Mouse (Mus musculus) small intestine, adult 2 months (tissue): Measurements from ENCODE around the gene Foxo6. TPM values are rescaled to one million over a fixed set of nuclear protein-coding genes. Genes with fewer than 3 reads are reported as not detected.

Source experiments
- H3K27ac ChIP-seq: fragments of 200-500 bp; 2 replicates; pipeline ENCODE4 v1.5.1; 2012; ENCODE audit warnings: low read depth, low read length, control low read depth, inconsistent platforms; ENCODE audit not compliant: insufficient read depth
- H3K27me3 ChIP-seq: fragments of 200-500 bp; 2 replicates; pipeline ENCODE4 v1.6.1; 2012; ENCODE audit warnings: mild to moderate bottlenecking, moderate library complexity, low read length, inconsistent platforms; ENCODE audit not compliant: control insufficient read depth, insufficient read depth
- H3K36me3 ChIP-seq: fragments of 200-500 bp; 2 replicates; pipeline ENCODE4 v1.6.1; 2012; ENCODE audit warnings: mild to moderate bottlenecking, low read length, control low read depth, inconsistent platforms; ENCODE audit not compliant: control insufficient read depth, insufficient read depth
- H3K4me1 ChIP-seq: fragments of 200-500 bp; 2 replicates; pipeline ENCODE4 v1.6.1; 2012; ENCODE audit warnings: low read length, inconsistent platforms, mixed read lengths; ENCODE audit not compliant: control insufficient read depth, insufficient read depth, insufficient read length
- H3K4me3 ChIP-seq: fragments of 200-500 bp; 2 replicates; pipeline ENCODE4 v1.5.1; 2012; ENCODE audit warnings: low read depth, mild to moderate bottlenecking, control low read depth, inconsistent platforms, low read length, moderate library complexity
- CTCF ChIP-seq: fragments of 200-500 bp; IDR thresholded peaks from 2 replicates; pipeline ENCODE4 v1.5.1; 2012; ENCODE audit warnings: low read depth, mild to moderate bottlenecking, control low read depth, inconsistent platforms, low read length, moderate library complexity, mixed read lengths; ENCODE audit not compliant: insufficient replicate concordance, insufficient read length; ENCODE audit errors: extremely low read depth
- POLR2A ChIP-seq: fragments of 200-500 bp; IDR thresholded peaks from 2 replicates; pipeline ENCODE4 v1.6.1; 2012; ENCODE audit warnings: low read depth, mild to moderate bottlenecking, control low read depth, inconsistent platforms, low read length, moderate library complexity
- WGBS: fragments of 180-500 bp; shearing (Covaris S2); methylation state at CpG from one replicate; pipeline ENCODE4 v1.1.7; 2018; 5-methylcytosine and 5-hydroxymethylcytosine counted together
- polyA plus RNA-seq: library from polyadenylated mRNA; depleted of rRNA; stranded (reverse); fragments of >200 nt; gene quantifications from 2 replicates; pipeline ENCODE4 v1.2.3, GENCODE M21; 2012

Gene Foxo6
- polyA plus RNA-seq, 1 experiment = 38.9 TPM

- 49% methylated on average over 1 of the region's 1 CpGs for WGBS
- no peak overlapping the region for H3K4me3 ChIP-seq
- TF ChIP-seq POLR2A (no peak), CTCF (peak; percentile 15; the same call in 1 of the 2 replicates)
- H3K4me1 ChIP-seq = peaks cover 23% of the 10 kb centered on the region
- H3K27ac ChIP-seq = no peak overlapping the region
- peaks cover 17% of the 10 kb centered on the region for H3K27me3 ChIP-seq
- no peaks in the 10 kb centered on the region for H3K36me3 ChIP-seq
Observed at GRCm38 (mm10) chr4:120284187-120284586, 3.0 kb downstream of the Foxo6 start.

DNA sequence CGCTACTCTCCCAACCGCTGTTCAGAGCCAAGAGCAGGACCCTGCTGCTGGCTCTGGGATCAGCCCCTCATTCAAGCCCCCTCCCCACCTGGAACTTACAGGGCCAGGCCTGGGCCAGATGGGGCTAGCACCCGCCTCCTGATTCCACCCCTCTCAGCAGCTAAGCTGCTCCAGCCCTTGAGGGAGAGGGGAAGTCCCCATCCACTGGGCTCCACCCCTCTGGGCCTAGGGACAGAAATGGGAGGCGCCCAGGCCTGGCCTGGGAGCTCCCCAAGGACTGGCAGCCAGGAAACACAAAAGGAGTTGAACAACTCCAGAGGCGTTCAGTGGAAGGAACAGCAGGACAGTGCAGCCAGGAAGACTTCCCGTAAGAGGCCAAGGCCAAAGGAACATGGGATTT is 4.0 kb downstream of the Foxo6 start:
- Histone ChIP-seq H3K4me3 (peak overlapping the region; percentile 59), H3K27ac (no peak overlapping the region; the same call in 1 of the 2 replicates), H3K27me3 (peaks cover 17% of the 10 kb centered on the region), H3K4me1 (peaks cover 23% of the 10 kb centered on the region), H3K36me3 (no peaks in the 10 kb centered on the region)
- WGBS = 0% methylated on average over 6 of the region's 6 CpGs
- TF ChIP-seq CTCF (no peak), POLR2A (no peak)

GRCm38 (mm10) chr4:120282568-120283091 is 4.5 kb downstream of the Foxo6 start:
- WGBS = under 1% methylated on average over 46 of the region's 47 CpGs

GRCm38 (mm10) chr4:120281011-120281410 is 6.1 kb downstream of the Foxo6 start:
- peaks cover 31% of the 10 kb centered on the region for H3K4me1 ChIP-seq
- 90% methylated on average over 3 of the region's 3 CpGs for WGBS
- H3K4me3 ChIP-seq = no peak overlapping the region
- H3K27me3 ChIP-seq = peaks cover 8% of the 10 kb centered on the region; the same call in 1 of the 2 replicates
- TF ChIP-seq POLR2A = no peak
- no peak for TF ChIP-seq CTCF
- H3K27ac ChIP-seq = no peak overlapping the region
- H3K36me3 ChIP-seq = no peaks in the 10 kb centered on the region

More at GRCm38 (mm10) chr4:120282568-120283091, 4.5 kb downstream of the Foxo6 start:
- Histone ChIP-seq H3K4me3 (peak overlapping the region; percentile 59), H3K36me3 (no peaks in the 10 kb centered on the region), H3K27ac (no peak overlapping the region), H3K27me3 (peaks cover 16% of the 10 kb centered on the region), H3K4me1 (peaks cover 25% of the 10 kb centered on the region)
- TF ChIP-seq CTCF = no peak

- Histone ChIP-seq H3K27ac (no peak overlapping the region), H3K4me3 (no peak overlapping the region), H3K27me3 (peaks cover 5% of the 10 kb centered on the region; the same call in 1 of the 2 replicates), H3K4me1 (peaks cover 35% of the 10 kb centered on the region), H3K36me3 (no peaks in the 10 kb centered on the region)
- TF ChIP-seq POLR2A (no peak), CTCF (no peak)
- 94% methylated on average over 12 of the region's 12 CpGs for WGBS
Observed at GRCm38 (mm10) chr4:120280432-120280831, 6.7 kb downstream of the Foxo6 start.

DNA sequence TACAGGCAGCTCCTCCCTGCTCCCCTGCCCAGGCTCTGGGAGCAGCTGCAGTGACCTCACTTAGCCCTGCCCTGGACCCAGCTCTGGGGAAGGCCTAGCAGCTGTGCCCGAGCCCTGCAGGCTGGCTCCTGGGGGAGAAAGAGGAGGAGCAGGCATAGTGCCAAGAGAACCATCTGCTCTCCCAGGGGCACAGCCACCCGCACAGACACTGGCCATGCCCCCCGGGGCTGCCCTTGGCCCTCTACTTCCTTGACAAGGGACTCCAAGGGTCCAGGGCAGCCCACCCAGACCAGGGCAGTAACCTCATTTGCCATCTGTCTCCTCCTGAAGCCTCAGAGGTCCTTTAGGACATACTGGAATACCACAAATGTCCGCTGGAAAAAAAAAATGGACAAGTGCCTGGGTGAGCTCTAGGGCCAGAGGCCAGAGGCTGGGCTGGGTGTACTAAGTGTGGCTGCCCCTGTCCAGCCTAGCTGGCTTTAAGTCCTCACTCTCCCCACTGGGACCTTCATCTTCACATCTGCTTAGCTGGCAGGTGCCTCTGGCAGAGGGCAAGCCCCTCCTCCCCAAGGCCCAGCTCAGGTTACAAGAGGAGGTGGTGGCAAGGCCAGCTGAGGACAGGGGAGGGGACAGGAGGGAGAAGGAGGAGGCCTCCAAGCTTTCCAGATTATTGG is 9.8 kb downstream of the Foxo6 start:
- H3K27ac ChIP-seq = no peak overlapping the region
- H3K27me3 ChIP-seq = peaks cover 2% of the 10 kb centered on the region; the same call in 1 of the 2 replicates
- peaks cover 30% of the 10 kb centered on the region for H3K4me1 ChIP-seq
- 26% methylated on average over 4 of the region's 4 CpGs for WGBS
- TF ChIP-seq CTCF (peak; percentile 2; the same call in 1 of the 2 replicates), POLR2A (no peak)
- H3K4me3 ChIP-seq = no peak overlapping the region
- no peaks in the 10 kb centered on the region for H3K36me3 ChIP-seq

GRCm38 (mm10) chr4:120275487-120275886 is 11.7 kb downstream of the Foxo6 start:
- peaks cover 39% of the 10 kb centered on the region for H3K4me1 ChIP-seq
- TF ChIP-seq POLR2A = no peak
- no peak for TF ChIP-seq CTCF
- peaks cover 2% of the 10 kb centered on the region; the same call in 1 of the 2 replicates for H3K27me3 ChIP-seq
- WGBS = 23% methylated on average over 9 of the region's 9 CpGs
- peak overlapping the region; percentile 57 for H3K27ac ChIP-seq
- no peaks in the 10 kb centered on the region for H3K36me3 ChIP-seq
- no peak overlapping the region for H3K4me3 ChIP-seq
